Mouse (Mus musculus) neural tube, embryonic 11.5 days (tissue): ENCODE data around the gene Smpd3. TPM values are rescaled to one million over a fixed set of nuclear protein-coding genes. Genes with fewer than 3 reads are reported as not detected.

Experiments used
- ATAC-seq: fragments of 200-750 bp; cut with Nextera tagmentation; 2 replicates; pipeline ENCODE4 v1.8.0; 2017; ENCODE audit warnings: moderate number of reproducible peaks, mild to moderate bottlenecking, moderate TSS enrichment, moderate library complexity; ENCODE audit not compliant: insufficient read depth, low FRiP score, low TSS enrichment
- DNase-seq: peaks from one replicate; pipeline ENCODE4 v3.0.0-alpha.2; 2015; ENCODE audit warnings: low spot score
- H3K27ac ChIP-seq: fragments of 300-500 bp; sonication (generic); 2 replicates; pipeline ENCODE4 v1.5.1; 2014; ENCODE audit warnings: low read depth, mild to moderate bottlenecking, low read length
- H3K27me3 ChIP-seq: fragments of 300-500 bp; sonication (generic); 2 replicates; pipeline ENCODE4 v1.6.1; 2014; ENCODE audit warnings: mild to moderate bottlenecking, low read length, mixed read lengths; ENCODE audit not compliant: control insufficient read depth, insufficient read depth
- H3K36me3 ChIP-seq: fragments of 300-500 bp; sonication (generic); 2 replicates; pipeline ENCODE4 v1.6.1; 2014; ENCODE audit warnings: mild to moderate bottlenecking, low read length, moderate library complexity, mixed read lengths; ENCODE audit not compliant: control insufficient read depth, insufficient read depth
- H3K4me1 ChIP-seq: fragments of 300-500 bp; sonication (generic); 2 replicates; pipeline ENCODE4 v1.6.1; 2014; ENCODE audit warnings: low read length, mixed read lengths; ENCODE audit not compliant: control insufficient read depth, insufficient read depth
- H3K4me2 ChIP-seq: fragments of 300-500 bp; sonication (generic); 2 replicates; pipeline ENCODE4 v1.6.1; 2014; ENCODE audit warnings: low read depth, mild to moderate bottlenecking, moderate library complexity
- H3K4me3 ChIP-seq: fragments of 300-500 bp; sonication (generic); 2 replicates; pipeline ENCODE4 v1.5.1; 2014; ENCODE audit warnings: low read depth, low read length
- H3K9ac ChIP-seq: fragments of 300-500 bp; sonication (generic); 2 replicates; pipeline ENCODE4 v1.6.1; 2014; ENCODE audit warnings: mild to moderate bottlenecking, low read length
- H3K9me3 ChIP-seq: fragments of 300-500 bp; sonication (generic); 2 replicates; pipeline ENCODE4 v1.6.1; 2016; ENCODE audit warnings: low read length; ENCODE audit not compliant: control insufficient read depth
- WGBS: fragments of 180-500 bp; shearing (Covaris S2); extraction: QIAGEN DNeasy Blood & Tissue Kit; methylation state at CpG from one replicate; pipeline ENCODE4 v1.1.7; 2014; 5-methylcytosine and 5-hydroxymethylcytosine counted together
- polyA plus RNA-seq: library from polyadenylated mRNA; unstranded; fragments of >200 nt; fragmentation: Nextera tagmentation; extraction: Ambion mirVana; gene quantifications from 2 replicates; pipeline ENCODE4 v1.2.1, GENCODE M21; 2014

Gene Smpd3
- polyA plus RNA-seq, 1 experiment from 2014 or later, result 19.6 TPM

DNA sequence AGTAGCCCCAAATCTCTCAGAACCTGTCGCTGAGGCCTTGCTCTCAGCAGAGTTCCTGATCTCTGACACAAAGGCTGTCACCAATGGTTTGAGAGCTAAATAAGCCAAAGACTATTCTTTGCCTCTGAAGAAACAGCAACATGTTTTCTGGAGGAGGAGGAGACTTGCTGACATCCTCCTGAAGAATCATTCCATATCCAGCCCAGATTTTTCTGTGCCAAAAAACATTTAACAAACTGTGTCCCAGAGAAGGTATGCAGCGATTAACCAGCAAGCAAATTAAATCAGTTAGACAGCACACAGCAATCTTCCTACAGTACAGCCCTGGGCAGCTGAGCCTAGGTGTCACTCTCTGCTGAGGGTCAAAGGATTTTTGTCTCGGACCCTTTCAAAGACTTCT lies 64.3 kb downstream of the Smpd3 start:
- Histone ChIP-seq H3K36me3 (no peaks in the 10 kb centered on the region), H3K4me3 (no peak overlapping the region), H3K9ac (no peak overlapping the region), H3K4me1 (peaks cover 11% of the 10 kb centered on the region), H3K9me3 (no peaks in the 10 kb centered on the region), H3K27ac (no peak overlapping the region), H3K4me2 (no peak overlapping the region), H3K27me3 (no peaks in the 10 kb centered on the region)
- ATAC-seq (no peak), DNase-seq (no peak)
- 91% methylated on average over 3 of the region's 3 CpGs for WGBS

DNA sequence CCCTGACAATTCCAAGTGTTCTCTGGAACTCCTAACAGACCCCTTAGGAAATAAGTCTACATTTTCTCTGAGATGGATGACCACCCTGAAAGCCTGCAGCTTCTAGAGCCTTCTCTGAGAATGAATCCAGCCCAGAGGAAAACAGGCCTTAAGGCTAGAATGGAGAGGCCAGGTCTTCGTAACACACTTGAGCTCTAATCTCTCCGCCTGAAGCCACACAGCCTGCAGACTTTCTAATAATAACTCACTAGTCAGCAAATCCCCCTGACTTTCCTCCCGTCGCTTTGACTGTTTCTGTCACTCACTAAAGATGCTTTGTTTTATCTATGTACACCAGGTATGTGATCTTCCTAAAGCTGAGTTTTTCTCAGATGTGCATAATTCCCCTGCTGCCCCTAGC lies 66.4 kb downstream of the Smpd3 start:
- H3K4me2 ChIP-seq, result no peak overlapping the region
- peaks cover 11% of the 10 kb centered on the region for H3K4me1 ChIP-seq
- H3K27ac ChIP-seq, result no peak overlapping the region
- no peak overlapping the region for H3K9ac ChIP-seq
- H3K36me3 ChIP-seq, result no peaks in the 10 kb centered on the region
- DNase-seq (no peak), ATAC-seq (no peak)
- no peaks in the 10 kb centered on the region for H3K27me3 ChIP-seq
- no peak overlapping the region for H3K4me3 ChIP-seq
- H3K9me3 ChIP-seq, result no peaks in the 10 kb centered on the region
- 78% methylated on average over 4 of the region's 4 CpGs for WGBS

GRCm38 (mm10) chr8:106270804-106271203 lies 67.0 kb downstream of the Smpd3 start:
- Histone ChIP-seq H3K9ac (no peak overlapping the region), H3K36me3 (no peaks in the 10 kb centered on the region), H3K27ac (no peak overlapping the region), H3K4me1 (peaks cover 11% of the 10 kb centered on the region), H3K9me3 (no peaks in the 10 kb centered on the region), H3K4me3 (no peak overlapping the region), H3K27me3 (no peaks in the 10 kb centered on the region), H3K4me2 (no peak overlapping the region)
- DNase-seq, result peak; percentile 73
- ATAC-seq, result peak; percentile 45; the same call in 1 of the 2 replicates
- 31% methylated on average over 5 of the region's 5 CpGs for WGBS

DNA sequence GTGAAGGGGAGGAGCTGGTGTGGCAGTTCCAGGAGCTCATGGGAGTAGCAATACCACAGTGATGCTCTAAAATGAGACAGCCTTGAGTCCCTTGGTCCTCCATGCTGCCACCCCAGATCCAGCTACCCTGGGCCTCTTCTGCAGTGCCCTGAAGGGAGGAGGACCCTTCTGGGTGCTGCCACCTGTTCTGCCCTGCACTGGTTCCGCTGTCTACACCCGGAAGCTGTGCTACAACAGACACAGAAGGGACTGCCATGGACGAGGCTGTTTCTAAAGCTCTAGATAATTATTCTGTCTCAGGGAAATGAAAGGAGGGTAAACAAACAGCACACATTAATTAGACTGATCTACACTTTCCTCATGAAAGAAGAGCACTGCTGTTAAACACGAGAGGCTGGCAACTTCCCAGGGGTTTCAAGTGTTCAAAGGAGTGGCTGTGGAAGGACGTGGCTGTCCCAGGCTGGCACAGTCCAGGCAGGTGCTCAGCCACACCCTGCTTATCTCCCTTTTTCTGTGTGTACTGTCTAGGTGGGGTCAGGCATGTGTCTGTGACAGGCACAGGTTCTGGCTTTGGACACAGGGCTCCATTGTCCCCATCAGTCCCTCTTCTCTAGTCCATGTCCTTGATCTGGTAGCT lies 69.0 kb downstream of the Smpd3 start:
- no peak overlapping the region for H3K4me2 ChIP-seq
- H3K9ac ChIP-seq, result no peak overlapping the region
- H3K4me1 ChIP-seq, result peaks cover 11% of the 10 kb centered on the region
- ATAC-seq (no peak), DNase-seq (no peak)
- H3K9me3 ChIP-seq, result no peaks in the 10 kb centered on the region
- H3K27ac ChIP-seq, result no peak overlapping the region
- H3K36me3 ChIP-seq, result no peaks in the 10 kb centered on the region
- WGBS, result 79% methylated on average over 5 of the region's 5 CpGs
- no peak overlapping the region for H3K4me3 ChIP-seq
- no peaks in the 10 kb centered on the region for H3K27me3 ChIP-seq

DNA sequence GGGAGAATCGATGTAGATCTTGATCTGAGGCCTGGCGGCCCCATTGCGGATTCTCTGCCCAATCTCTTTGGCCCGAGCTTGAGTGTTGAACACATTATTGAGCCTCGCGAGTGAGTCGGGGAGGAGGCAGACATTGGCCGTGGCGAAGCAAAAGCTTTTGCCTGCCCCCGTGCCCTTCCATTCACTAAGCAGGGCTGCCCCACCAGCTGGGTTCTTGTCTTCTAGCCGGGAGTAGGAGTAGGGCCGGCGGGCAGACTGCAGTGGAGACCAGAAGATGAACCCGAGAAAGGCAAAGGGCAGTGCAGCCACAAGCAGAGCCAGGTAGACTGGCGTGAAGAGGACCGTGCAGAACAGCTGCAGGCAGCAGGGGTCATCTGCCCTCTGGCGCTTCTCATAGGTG lies 72.4 kb downstream of the Smpd3 start:
- H3K36me3 ChIP-seq, result no peaks in the 10 kb centered on the region
- WGBS, result 89% methylated on average over 17 of the region's 17 CpGs
- H3K4me3 ChIP-seq, result no peak overlapping the region
- no peak overlapping the region for H3K4me2 ChIP-seq
- H3K27me3 ChIP-seq, result no peaks in the 10 kb centered on the region
- ATAC-seq (no peak), DNase-seq (no peak)
- no peak overlapping the region for H3K9ac ChIP-seq
- peaks cover 3% of the 10 kb centered on the region for H3K4me1 ChIP-seq
- H3K27ac ChIP-seq, result no peak overlapping the region
- no peaks in the 10 kb centered on the region for H3K9me3 ChIP-seq

- DNase-seq (no peak), ATAC-seq (no peak)
- WGBS, result 84% methylated on average over 4 of the region's 4 CpGs
- Histone ChIP-seq H3K4me3 (no peak overlapping the region), H3K36me3 (no peaks in the 10 kb centered on the region), H3K9me3 (no peaks in the 10 kb centered on the region), H3K4me2 (no peak overlapping the region), H3K27me3 (no peaks in the 10 kb centered on the region), H3K9ac (no peak overlapping the region), H3K27ac (no peak overlapping the region), H3K4me1 (no peaks in the 10 kb centered on the region)
These were observed 73.9 kb downstream of the Smpd3 start for GRCm38 (mm10) chr8:106263928-106264327.

DNA sequence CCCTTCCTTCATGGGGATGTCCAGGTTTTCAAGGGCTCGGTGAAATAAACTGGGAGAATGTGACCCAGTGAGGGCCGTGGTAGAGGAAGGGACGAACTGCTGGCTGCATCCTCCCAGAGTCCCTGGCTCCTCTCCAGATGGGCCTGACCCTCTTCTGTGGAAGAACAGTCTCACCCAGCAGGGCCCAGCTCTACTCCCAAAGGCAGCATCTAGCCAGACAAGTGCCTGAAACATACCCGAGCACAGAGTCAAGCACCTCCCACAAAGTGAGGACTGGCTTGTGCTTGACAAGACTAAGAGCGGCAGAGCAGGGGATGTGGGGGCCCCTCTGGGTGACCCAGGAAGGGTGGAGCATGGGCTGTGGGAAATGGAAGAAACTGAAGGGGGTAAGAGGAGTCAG lies 75.4 kb downstream of the Smpd3 start:
- Histone ChIP-seq H3K36me3 (no peaks in the 10 kb centered on the region), H3K9ac (no peak overlapping the region), H3K9me3 (no peaks in the 10 kb centered on the region), H3K4me1 (no peaks in the 10 kb centered on the region), H3K4me2 (no peak overlapping the region), H3K27ac (no peak overlapping the region), H3K27me3 (no peaks in the 10 kb centered on the region), H3K4me3 (no peak overlapping the region)
- 77% methylated on average over 5 of the region's 5 CpGs for WGBS
- ATAC-seq (no peak), DNase-seq (no peak)

DNA sequence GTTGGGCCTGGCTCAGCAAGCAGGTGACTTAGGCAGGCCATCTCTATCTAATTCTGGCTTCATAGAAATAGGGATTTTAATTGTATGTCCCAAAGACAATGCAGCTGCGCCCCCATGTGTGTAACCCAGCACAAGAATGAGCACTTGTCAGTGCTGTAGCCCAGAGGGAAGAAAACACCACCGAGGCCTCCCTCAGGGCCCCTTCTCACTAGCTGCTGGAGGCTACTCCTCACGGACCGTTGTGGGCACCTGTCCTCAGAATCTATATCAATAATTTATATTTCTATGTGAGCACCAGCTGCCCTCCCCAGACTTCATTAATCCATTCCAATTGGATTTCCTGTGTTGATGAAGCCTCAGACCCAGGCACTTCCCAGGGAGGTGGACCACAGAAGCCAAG lies 76.9 kb downstream of the Smpd3 start:
- no peak overlapping the region for H3K4me2 ChIP-seq
- H3K27me3 ChIP-seq, result no peaks in the 10 kb centered on the region
- no peak overlapping the region for H3K9ac ChIP-seq
- H3K27ac ChIP-seq, result no peak overlapping the region
- no peak for ATAC-seq
- no peak for DNase-seq
- H3K9me3 ChIP-seq, result no peaks in the 10 kb centered on the region
- H3K4me1 ChIP-seq, result no peaks in the 10 kb centered on the region
- H3K36me3 ChIP-seq, result no peaks in the 10 kb centered on the region
- no peak overlapping the region for H3K4me3 ChIP-seq
- WGBS, result 70% methylated on average over 4 of the region's 4 CpGs

- no peak overlapping the region for H3K27ac ChIP-seq
- no peak for DNase-seq
- H3K36me3 ChIP-seq, result no peaks in the 10 kb centered on the region; the same call in 1 of the 2 replicates
- no peaks in the 10 kb centered on the region for H3K4me1 ChIP-seq
- no peak for ATAC-seq
- WGBS, result 91% methylated on average over 10 of the region's 10 CpGs
- H3K4me2 ChIP-seq, result no peak overlapping the region
- H3K27me3 ChIP-seq, result no peaks in the 10 kb centered on the region
- H3K9ac ChIP-seq, result no peak overlapping the region
- H3K9me3 ChIP-seq, result no peaks in the 10 kb centered on the region
- H3K4me3 ChIP-seq, result no peak overlapping the region
These were observed 78.1 kb downstream of the Smpd3 start for GRCm38 (mm10) chr8:106259579-106260255.
